ENCODE assay signal across 9 mouse cellular contexts in genomic region chr5:76973488-76973887, GRCm38 (mm10). TPM values are rescaled to one million over a fixed set of nuclear protein-coding genes. Genes with fewer than 3 reads are reported as not detected.
DNase-seq lines count a peak whose midpoint lies in the region; ATAC-seq and TF ChIP-seq lines count a peak whose summit lies in the region.
"Had no signal": no experiment of that assay in that cellular context is flagged by ENCODE, and none has a peak within 500 bp of the region (broad histone marks: within the 10 kb centered on the region; RNA-seq: fewer than 3 reads in every experiment).

No protein-coding gene starts in this region.

- no peak for ATAC-seq in heart, embryonic 12.5 days (ENCODE audit: insufficient number of reproducible peaks, low FRiP score)
- ATAC-seq in hindbrain, embryonic 12.5 days (ENCODE audit: low FRiP score): no peak
- peak; percentile 32; the same call in 1 of the 2 replicates for ATAC-seq in megakaryocyte progenitor cell, adult 5-6 weeks (replicated peaks; ENCODE audit: poor library complexity)
- ATAC-seq in cerebellum, adult (ENCODE audit: insufficient number of reproducible peaks, low FRiP score, low TSS enrichment): no peak

- no peaks in the 10 kb centered on the region for H3K9me3 ChIP-seq in heart, embryonic 12.5 days (replicated peaks)
- H3K9me3 ChIP-seq in E14TG2a.4 (ENCODE audit: low read length): no peaks in the 10 kb centered on the region
- H3K9me3 ChIP-seq in hindbrain, embryonic 12.5 days (replicated peaks): no peaks in the 10 kb centered on the region

- no peak for DNase-seq in heart, postnatal 4 days
- DNase-seq in layer of hippocampus, postnatal 14 days (ENCODE audit: low spot score in 2 of 2): no peak
- no peak for DNase-seq in adipocyte (ENCODE audit: low spot score)

- peak overlapping the region; percentile 85 for H3K4me2 ChIP-seq in heart, embryonic 12.5 days
- peak overlapping the region; percentile 92 for H3K4me2 ChIP-seq in hindbrain, embryonic 12.5 days (replicated peaks)

- TF ChIP-seq CTCF in E14TG2a.4 (conservative IDR thresholded peaks at IDR 0.05; ENCODE audit: low read length): no peak

- peaks cover 13% of the 10 kb centered on the region for H3K4me1 ChIP-seq in heart, embryonic 12.5 days (replicated peaks)
- H3K4me1 ChIP-seq in E14TG2a.4 (replicated peaks; ENCODE audit: low read depth, low read length): peaks cover 37% of the 10 kb centered on the region
- H3K4me1 ChIP-seq in hindbrain, embryonic 12.5 days: peaks cover 16% of the 10 kb centered on the region

- no peak overlapping the region; the same call in 1 of the 2 replicates for H3K9ac ChIP-seq in heart, embryonic 12.5 days
- H3K9ac ChIP-seq in hindbrain, embryonic 12.5 days: 0 out of 2 replicates have a peak overlapping the region, but pooled peaks have one; percentile 69

- 60% methylated on average over 3 of the region's 3 CpGs for WGBS in heart, embryonic 12.5 days
- 78% methylated on average over 3 of the region's 3 CpGs for WGBS in hindbrain, embryonic 12.5 days

- H3K27ac ChIP-seq in heart, embryonic 12.5 days (ENCODE audit: poor library complexity, severe bottlenecking): no peak overlapping the region
- H3K27ac ChIP-seq in hindbrain, embryonic 12.5 days: no peak overlapping the region

- H3K4me3 ChIP-seq in heart, embryonic 12.5 days: peak overlapping the region; percentile 86
- peak overlapping the region; percentile 98 for H3K4me3 ChIP-seq in E14TG2a.4 (replicated peaks; ENCODE audit: low read length)
- H3K4me3 ChIP-seq in hindbrain, embryonic 12.5 days: peak overlapping the region; percentile 86

- H3K27me3 ChIP-seq in heart, embryonic 12.5 days (replicated peaks): no peaks in the 10 kb centered on the region
- no peaks in the 10 kb centered on the region for H3K27me3 ChIP-seq in E14TG2a.4 (ENCODE audit: insufficient read depth, low read length)
- H3K27me3 ChIP-seq in hindbrain, embryonic 12.5 days: no peaks in the 10 kb centered on the region

- H3K36me3 ChIP-seq in heart, embryonic 12.5 days: peaks cover 37% of the 10 kb centered on the region
- H3K36me3 ChIP-seq in E14TG2a.4 (ENCODE audit: insufficient read depth, low read length): peaks cover 50% of the 10 kb centered on the region
- peaks cover 27% of the 10 kb centered on the region for H3K36me3 ChIP-seq in hindbrain, embryonic 12.5 days

RNA-seq across cellular contexts. Expression of gene Srp72, which starts 1.0 kb away (rescaled TPM):
- polyA plus RNA-seq in heart, embryonic 12.5 days (2016; fragmentation: Nextera tagmentation; extraction: Ambion mirVana): 42.3 and 45.1 TPM in 2 replicates
- total RNA-seq in heart, postnatal 4 days (2021): 10 to 100 TPM; 72.0 to 72.7 TPM
- 76.0 and 79.9 TPM in 2 replicates for polyA plus RNA-seq in hindbrain, embryonic 12.5 days (2016; fragmentation: Nextera tagmentation; extraction: Ambion mirVana)
- total RNA-seq in megakaryocyte progenitor cell, adult 5-6 weeks (2015): 143 and 160 TPM in 2 replicates
- 142 and 151 TPM in 2 replicates for total RNA-seq in megakaryocyte progenitor cell, adult 5-6 weeks (2017)
- 100 to 1,000 TPM; 121 to 128 TPM for total RNA-seq in layer of hippocampus, postnatal 14 days (2021)

RNA-seq across cellular contexts. Expression of gene Ppat, which starts 22.1 kb away (rescaled TPM):
- 33.2 and 34.1 TPM in 2 replicates for polyA plus RNA-seq in heart, embryonic 12.5 days (2016; fragmentation: Nextera tagmentation; extraction: Ambion mirVana)
- 10 to 100 TPM; 19.3 to 21.0 TPM for total RNA-seq in heart, postnatal 4 days (2021)
- 21.1 and 21.3 TPM in 2 replicates for polyA plus RNA-seq in hindbrain, embryonic 12.5 days (2016; fragmentation: Nextera tagmentation; extraction: Ambion mirVana)
- 47.7 and 62.1 TPM in 2 replicates for total RNA-seq in megakaryocyte progenitor cell, adult 5-6 weeks (2015)
- 71.2 and 80.3 TPM in 2 replicates for total RNA-seq in megakaryocyte progenitor cell, adult 5-6 weeks (2017)
- 10 to 100 TPM; 13.8 to 14.5 TPM for total RNA-seq in layer of hippocampus, postnatal 14 days (2021)

RNA-seq across cellular contexts. Expression of gene Paics, which starts 22.4 kb away (rescaled TPM):
- polyA plus RNA-seq in heart, embryonic 12.5 days (2016; fragmentation: Nextera tagmentation; extraction: Ambion mirVana): 243 and 251 TPM in 2 replicates
- 100 to 1,000 TPM; 173 to 183 TPM for total RNA-seq in heart, postnatal 4 days (2021)
- polyA plus RNA-seq in hindbrain, embryonic 12.5 days (2016; fragmentation: Nextera tagmentation; extraction: Ambion mirVana): 230 and 240 TPM in 2 replicates
- 393 and 397 TPM in 2 replicates for total RNA-seq in megakaryocyte progenitor cell, adult 5-6 weeks (2015)
- 381 and 407 TPM in 2 replicates for total RNA-seq in megakaryocyte progenitor cell, adult 5-6 weeks (2017)
- total RNA-seq in layer of hippocampus, postnatal 14 days (2021): 10 to 100 TPM; 87.7 to 95.4 TPM

RNA-seq across cellular contexts. Expression of gene Arl9, which starts 30.4 kb away (rescaled TPM):
- polyA plus RNA-seq in heart, embryonic 12.5 days (2016; fragmentation: Nextera tagmentation; extraction: Ambion mirVana): not detected in 2 replicates
- total RNA-seq in heart, postnatal 4 days (2021): not detected
- polyA plus RNA-seq in hindbrain, embryonic 12.5 days (2016; fragmentation: Nextera tagmentation; extraction: Ambion mirVana): 0.59 TPM in 1 of 2 replicates, not detected in the other
- 1.3 and 1.9 TPM in 2 replicates for total RNA-seq in megakaryocyte progenitor cell, adult 5-6 weeks (2015)
- not detected in 2 replicates for total RNA-seq in megakaryocyte progenitor cell, adult 5-6 weeks (2017)
- total RNA-seq in layer of hippocampus, postnatal 14 days (2021): not detected
- total RNA-seq: ES-E14 had no signal

RNA-seq across cellular contexts. Expression of gene Thegl, which starts 42.3 kb away (rescaled TPM):
- 0.12 TPM in 1 of 2 replicates, not detected in the other for polyA plus RNA-seq in heart, embryonic 12.5 days (2016; fragmentation: Nextera tagmentation; extraction: Ambion mirVana)
- total RNA-seq in heart, postnatal 4 days (2021): not detected
- polyA plus RNA-seq in hindbrain, embryonic 12.5 days (2016; fragmentation: Nextera tagmentation; extraction: Ambion mirVana): 0.32 and 0.36 TPM in 2 replicates
- total RNA-seq in megakaryocyte progenitor cell, adult 5-6 weeks (2015): not detected in 2 replicates
- total RNA-seq in megakaryocyte progenitor cell, adult 5-6 weeks (2017): not detected in 2 replicates
- total RNA-seq in layer of hippocampus, postnatal 14 days (2021): 1 to 10 TPM; 1.3 to 1.4 TPM
- total RNA-seq: ES-E14 had no signal
